Mouse (Mus musculus) hindbrain, embryonic 11.5 days (tissue): ENCODE measurements around the gene Ddx55. TPM values are rescaled to one million over a fixed set of nuclear protein-coding genes. Genes with fewer than 3 reads are reported as not detected.

Source experiments
- ATAC-seq: fragments of 200-750 bp; cut with Nextera tagmentation; 2 replicates; pipeline ENCODE4 v1.8.0; 2017; ENCODE audit warnings: mild to moderate bottlenecking, moderate TSS enrichment, moderate library complexity; ENCODE audit not compliant: low FRiP score
- DNase-seq: peaks from one replicate; pipeline ENCODE4 v3.0.0-alpha.2; 2015; ENCODE audit warnings: low spot score
- H3K27ac ChIP-seq: fragments of 300-500 bp; sonication (generic); 2 replicates; pipeline ENCODE4 v1.5.1; 2014; ENCODE audit warnings: mild to moderate bottlenecking, low read depth, low read length
- H3K27me3 ChIP-seq: fragments of 300-500 bp; sonication (generic); 2 replicates; pipeline ENCODE4 v1.6.1; 2014; ENCODE audit warnings: mild to moderate bottlenecking, low read length, moderate library complexity, mixed read lengths; ENCODE audit not compliant: control insufficient read depth, insufficient read depth
- H3K36me3 ChIP-seq: fragments of 300-500 bp; sonication (generic); 2 replicates; pipeline ENCODE4 v1.6.1; 2014; ENCODE audit warnings: mild to moderate bottlenecking, low read length, moderate library complexity, mixed read lengths; ENCODE audit not compliant: control insufficient read depth, insufficient read depth
- H3K4me1 ChIP-seq: fragments of 300-500 bp; sonication (generic); replicated peaks from 2 replicates; pipeline ENCODE4 v1.6.1; 2014; ENCODE audit warnings: low read length, mixed read lengths; ENCODE audit not compliant: control insufficient read depth, insufficient read depth
- H3K4me2 ChIP-seq: fragments of 300-500 bp; sonication (generic); replicated peaks from 2 replicates; pipeline ENCODE4 v1.6.1; 2014; ENCODE audit warnings: mild to moderate bottlenecking, low read depth, low read length
- H3K4me3 ChIP-seq: fragments of 300-500 bp; sonication (generic); 2 replicates; pipeline ENCODE4 v1.5.1; 2014; ENCODE audit warnings: low read depth, low read length
- H3K9ac ChIP-seq: fragments of 300-500 bp; sonication (generic); 2 replicates; pipeline ENCODE4 v1.6.1; 2014; ENCODE audit warnings: low read depth, low read length
- H3K9me3 ChIP-seq: fragments of 300-500 bp; sonication (generic); 2 replicates; pipeline ENCODE4 v1.6.1; 2016; ENCODE audit warnings: low read length; ENCODE audit not compliant: control insufficient read depth
- WGBS: fragments of 180-500 bp; shearing (Covaris S2); extraction: QIAGEN DNeasy Blood & Tissue Kit; methylation state at CpG from one replicate; pipeline ENCODE4 v1.1.7; 2014; 5-methylcytosine and 5-hydroxymethylcytosine counted together
- polyA plus RNA-seq: library from polyadenylated mRNA; unstranded; fragments of >200 nt; fragmentation: Nextera tagmentation; extraction: Ambion mirVana; gene quantifications from 2 replicates; pipeline ENCODE4 v1.2.1, GENCODE M21; 2014

Gene Ddx55
- polyA plus RNA-seq: 15.6 and 17.6 TPM in 2 replicates

DNA sequence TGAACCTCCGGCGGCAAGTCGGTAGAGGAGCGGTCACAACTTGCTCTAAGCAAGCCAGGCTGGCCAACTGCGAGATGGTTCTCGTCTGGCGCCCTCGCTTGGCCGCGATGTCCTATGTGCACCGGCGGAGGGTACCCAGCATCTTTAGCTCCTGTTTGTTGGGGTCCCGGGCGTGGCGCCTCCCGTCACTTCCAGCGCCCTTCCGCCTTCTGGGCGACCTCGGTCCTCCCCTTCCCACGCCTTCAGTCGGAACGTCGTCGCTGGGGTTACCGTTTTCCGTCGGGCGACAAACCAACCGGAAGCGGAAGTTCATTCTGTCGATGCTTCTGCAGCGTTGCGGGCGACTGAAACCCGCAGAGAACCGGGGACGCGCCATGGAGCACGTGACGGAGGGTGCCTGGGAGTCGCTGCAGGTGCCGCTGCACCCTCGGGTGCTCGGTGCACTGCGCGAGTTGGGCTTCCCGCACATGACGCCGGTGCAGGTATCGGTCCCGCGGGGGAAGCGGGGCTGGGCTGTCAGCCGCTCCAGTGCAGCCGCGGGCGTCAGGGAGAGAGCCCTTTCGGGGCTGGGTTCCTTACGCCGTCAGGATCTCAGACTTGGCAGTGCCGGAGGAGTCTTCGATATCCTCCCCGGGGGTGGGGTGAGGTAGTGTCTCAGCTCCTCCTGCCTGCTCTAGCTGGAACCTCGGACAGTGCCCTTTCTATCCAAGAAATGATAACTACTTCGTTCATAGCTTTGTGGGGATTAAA lies at the start of gene Ddx55:
TSS of gene Ddx55 (plus strand) at position 307 of the 750 bp plus-strand sequence.
- H3K4me1 ChIP-seq: 0 out of 2 replicates have a peak, but pooled peaks cover 2% of the 10 kb centered on the region
- DNase-seq: peak; percentile 95
- H3K9me3 ChIP-seq: no peaks in the 10 kb centered on the region
- H3K27me3 ChIP-seq: no peaks in the 10 kb centered on the region
- H3K4me3 ChIP-seq: peak within 1 kb of the TSS; percentile 78
- H3K27ac ChIP-seq: peak within 1 kb of the TSS; percentile 70
- peaks cover 6% of the 10 kb centered on the region; the same call in 1 of the 2 replicates for H3K36me3 ChIP-seq
- peak; percentile 88 for ATAC-seq
- H3K4me2 ChIP-seq: peak within 1 kb of the TSS; percentile 66
- H3K9ac ChIP-seq: peak within 1 kb of the TSS; percentile 78
- WGBS: under 1% methylated on average over 66 of the region's 66 CpGs

DNA sequence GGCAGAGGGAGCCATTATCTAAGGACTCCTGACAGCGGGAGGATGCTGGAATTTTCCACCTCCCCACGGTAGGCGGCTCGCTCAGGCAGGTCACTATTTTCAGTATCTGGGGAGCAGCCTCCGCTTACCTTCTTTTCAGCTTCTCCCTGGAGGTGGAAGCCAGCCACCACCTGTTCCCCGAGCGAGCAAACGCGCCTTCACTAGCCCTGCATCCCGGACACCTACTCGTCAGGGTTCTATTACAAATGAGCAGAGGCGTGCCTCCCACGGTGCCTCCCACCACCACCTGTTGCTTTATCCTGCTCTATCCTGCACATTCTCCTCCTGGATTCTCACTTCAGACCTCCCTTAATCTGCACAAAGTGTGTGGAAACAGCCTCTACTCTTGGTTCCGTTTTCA lies 48.9 kb upstream of the Ddx55 start:
- no peak for ATAC-seq
- Histone ChIP-seq H3K27ac (no peak overlapping the region), H3K27me3 (no peaks in the 10 kb centered on the region), H3K4me3 (no peak overlapping the region), H3K36me3 (0 out of 2 replicates have a peak, but pooled peaks cover 2% of the 10 kb centered on the region), H3K9me3 (no peaks in the 10 kb centered on the region), H3K4me2 (no peak overlapping the region), H3K4me1 (peaks cover 3% of the 10 kb centered on the region), H3K9ac (no peak overlapping the region)
- no peak for DNase-seq
- WGBS: 62% methylated on average over 14 of the region's 14 CpGs

DNA sequence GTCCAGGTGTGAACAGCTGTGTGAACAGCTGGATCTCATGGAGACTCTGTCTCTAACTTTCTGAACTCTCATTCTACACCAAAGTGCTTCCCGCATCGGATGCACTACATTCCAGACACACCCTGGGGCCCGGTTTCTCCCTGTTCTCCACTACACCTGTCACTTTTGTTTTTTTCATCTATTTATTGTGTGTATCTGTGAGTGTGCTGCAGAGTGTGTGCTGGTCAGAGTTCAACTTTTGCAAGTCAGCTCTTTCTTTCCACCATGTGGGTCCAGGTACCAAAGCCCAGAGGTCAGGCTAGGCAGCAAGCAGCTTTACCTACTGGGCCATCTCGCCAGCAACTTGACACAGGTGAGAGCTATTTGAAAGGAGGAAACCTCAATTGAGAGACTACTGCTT lies 47.4 kb upstream of the Ddx55 start:
- H3K36me3 ChIP-seq: 0 out of 2 replicates have a peak, but pooled peaks cover 2% of the 10 kb centered on the region
- H3K27me3 ChIP-seq: no peaks in the 10 kb centered on the region
- H3K9me3 ChIP-seq: no peaks in the 10 kb centered on the region
- no peak overlapping the region for H3K4me3 ChIP-seq
- no peak overlapping the region for H3K4me2 ChIP-seq
- no peak overlapping the region for H3K9ac ChIP-seq
- no peak for ATAC-seq
- 89% methylated on average over 4 of the region's 4 CpGs for WGBS
- no peaks in the 10 kb centered on the region for H3K4me1 ChIP-seq
- no peak for DNase-seq
- H3K27ac ChIP-seq: no peak overlapping the region

DNA sequence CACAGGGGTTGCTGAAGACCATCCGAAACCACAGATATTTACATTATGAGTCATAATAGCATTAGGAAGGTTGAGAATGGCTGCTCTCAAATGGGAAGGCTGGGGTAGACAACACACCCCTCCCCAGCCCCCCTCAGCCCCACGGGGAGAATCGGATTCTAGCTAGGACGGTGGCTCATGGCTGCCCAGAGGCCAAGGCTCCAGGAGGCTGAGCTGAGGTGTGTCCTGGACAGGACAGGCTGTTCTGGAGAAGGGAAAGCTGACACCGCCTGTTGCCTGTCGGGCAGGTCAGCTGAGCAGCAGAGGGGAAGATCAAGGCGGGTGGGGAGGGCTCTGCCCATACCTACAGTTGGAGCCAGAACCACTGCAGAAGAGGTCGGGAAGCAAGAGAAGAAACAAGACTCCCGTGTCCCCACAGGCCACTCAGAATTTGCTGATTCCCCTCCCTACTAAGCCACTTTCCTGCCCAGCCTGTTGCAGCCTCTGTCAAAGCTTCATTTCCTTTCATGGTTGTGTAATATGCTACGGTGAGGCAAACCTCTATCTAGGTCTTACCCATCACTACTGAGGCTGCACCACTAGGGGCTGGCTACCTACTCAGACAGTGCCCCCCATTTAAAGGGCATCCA lies 45.8 kb upstream of the Ddx55 start:
- Histone ChIP-seq H3K27ac (no peak overlapping the region), H3K9ac (no peak overlapping the region), H3K4me2 (no peak overlapping the region), H3K36me3 (0 out of 2 replicates have a peak, but pooled peaks cover 2% of the 10 kb centered on the region), H3K27me3 (no peaks in the 10 kb centered on the region), H3K9me3 (no peaks in the 10 kb centered on the region), H3K4me1 (no peaks in the 10 kb centered on the region), H3K4me3 (no peak overlapping the region)
- DNase-seq (no peak), ATAC-seq (no peak)
- 73% methylated on average over 10 of the region's 10 CpGs for WGBS

DNA sequence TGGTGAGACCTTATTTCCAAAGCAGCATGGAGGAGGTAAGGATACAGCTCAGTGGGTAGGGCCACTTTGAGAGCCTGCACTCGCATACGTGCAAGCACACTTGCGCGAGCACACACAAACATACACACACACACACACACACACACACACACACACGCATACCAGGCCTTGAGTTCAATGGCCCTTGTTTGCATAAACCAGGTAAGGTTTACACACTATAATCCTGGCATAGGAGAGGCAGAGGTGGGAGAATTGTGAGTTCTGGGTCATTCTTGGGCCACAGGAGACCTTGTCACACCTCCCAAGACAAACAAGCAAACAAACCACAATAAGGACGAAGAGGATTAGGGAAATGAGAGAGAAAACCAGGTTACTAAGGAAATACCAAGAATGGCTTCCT lies 43.5 kb upstream of the Ddx55 start:
- no peaks in the 10 kb centered on the region for H3K36me3 ChIP-seq
- no peak overlapping the region for H3K4me2 ChIP-seq
- DNase-seq: no peak
- no peak for ATAC-seq
- WGBS: 95% methylated on average over 6 of the region's 6 CpGs
- H3K4me3 ChIP-seq: no peak overlapping the region
- no peaks in the 10 kb centered on the region for H3K9me3 ChIP-seq
- no peaks in the 10 kb centered on the region for H3K4me1 ChIP-seq
- no peaks in the 10 kb centered on the region for H3K27me3 ChIP-seq
- H3K27ac ChIP-seq: no peak overlapping the region
- H3K9ac ChIP-seq: no peak overlapping the region

DNA sequence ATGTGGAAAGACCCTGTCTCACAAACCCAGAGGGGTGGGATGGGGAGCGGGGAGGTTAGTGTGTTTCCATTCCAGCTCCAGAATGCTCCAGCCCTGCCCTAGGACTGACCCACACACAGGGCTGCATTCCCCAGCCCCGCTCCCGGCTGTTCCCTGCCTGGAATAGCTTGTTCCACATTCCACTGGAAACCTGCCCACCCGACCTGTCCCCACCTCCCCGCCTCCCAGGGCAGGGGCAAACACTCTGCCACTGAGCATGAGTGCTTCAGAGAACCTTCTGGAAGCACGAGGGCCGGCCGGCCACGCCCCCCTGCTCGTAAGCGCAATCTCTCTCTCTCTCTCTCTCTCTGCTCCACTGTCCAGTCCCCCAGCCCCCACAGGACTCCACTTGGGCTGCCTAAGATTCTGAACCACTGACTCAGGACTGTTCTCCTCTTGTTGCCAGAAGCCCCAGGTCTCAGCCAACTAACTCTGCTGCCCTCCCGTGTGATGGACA lies 42.9 kb upstream of the Ddx55 start:
- Histone ChIP-seq H3K4me3 (no peak overlapping the region), H3K4me2 (no peak overlapping the region), H3K9ac (no peak overlapping the region), H3K9me3 (no peaks in the 10 kb centered on the region), H3K4me1 (no peaks in the 10 kb centered on the region), H3K36me3 (no peaks in the 10 kb centered on the region), H3K27me3 (no peaks in the 10 kb centered on the region), H3K27ac (no peak overlapping the region)
- 81% methylated on average over 11 of the region's 12 CpGs for WGBS
- DNase-seq (no peak), ATAC-seq (no peak)

DNA sequence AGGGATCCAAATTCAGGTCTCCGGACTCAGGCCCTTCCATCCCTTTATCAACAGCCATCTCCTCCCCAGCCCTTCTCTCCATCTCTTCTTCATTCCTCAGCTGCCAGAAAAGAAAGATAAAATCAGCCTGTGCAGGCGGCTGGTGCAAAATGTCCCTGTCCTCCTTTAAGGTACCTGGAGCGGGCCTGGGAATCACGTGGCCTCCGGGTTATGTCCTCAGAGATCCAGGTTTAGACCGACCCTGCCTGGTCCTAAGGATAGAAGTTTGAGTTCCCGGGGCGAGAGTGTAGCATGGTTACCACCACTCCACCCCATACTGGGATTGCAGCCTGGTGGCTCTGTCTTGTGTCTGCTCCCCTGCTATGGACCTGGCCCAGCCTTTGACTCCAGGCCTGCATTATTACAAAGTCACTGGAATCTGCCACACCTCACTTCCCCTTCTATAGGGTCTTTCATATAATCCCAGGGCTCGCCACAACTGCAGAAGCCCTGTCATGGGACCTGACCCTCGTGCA lies 42.1 kb upstream of the Ddx55 start:
- Histone ChIP-seq H3K27ac (no peak overlapping the region), H3K9me3 (no peaks in the 10 kb centered on the region), H3K4me2 (no peak overlapping the region), H3K9ac (no peak overlapping the region), H3K4me1 (no peaks in the 10 kb centered on the region), H3K4me3 (no peak overlapping the region), H3K27me3 (no peaks in the 10 kb centered on the region), H3K36me3 (0 out of 2 replicates have a peak, but pooled peaks cover 2% of the 10 kb centered on the region)
- no peak for ATAC-seq
- WGBS: 88% methylated on average over 10 of the region's 10 CpGs
- no peak for DNase-seq

DNA sequence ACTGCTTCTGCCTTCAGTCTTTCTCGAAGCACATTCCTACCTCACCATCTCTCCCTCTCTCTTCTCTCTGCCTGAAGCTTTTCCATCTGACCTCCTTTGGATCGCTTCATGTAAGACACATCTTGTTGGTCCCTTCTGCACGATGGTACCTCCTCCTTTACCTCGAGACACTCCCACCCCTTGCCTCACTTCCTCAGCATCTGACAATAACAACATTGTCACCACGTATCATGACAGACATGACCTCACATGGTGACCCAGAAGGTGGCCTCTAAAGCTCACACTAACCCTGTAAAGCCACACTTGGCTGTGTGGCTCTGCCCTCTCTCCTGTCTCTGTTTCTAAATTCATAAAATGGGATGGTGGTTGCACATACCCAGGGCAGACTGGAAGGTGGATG lies 36.9 kb upstream of the Ddx55 start:
- Histone ChIP-seq H3K27me3 (no peaks in the 10 kb centered on the region), H3K9me3 (no peaks in the 10 kb centered on the region), H3K9ac (no peak overlapping the region), H3K4me2 (no peak overlapping the region), H3K4me1 (no peaks in the 10 kb centered on the region), H3K4me3 (no peak overlapping the region), H3K27ac (no peak overlapping the region), H3K36me3 (0 out of 2 replicates have a peak, but pooled peaks cover 2% of the 10 kb centered on the region)
- ATAC-seq: no peak
- no peak for DNase-seq
- 84% methylated on average over 5 of the region's 5 CpGs for WGBS
